Mouse (Mus musculus) midbrain, embryonic 10.5 days (tissue): ENCODE data around the gene Pink1. TPM values are rescaled to one million over a fixed set of nuclear protein-coding genes. Genes with fewer than 3 reads are reported as not detected.

Experiments used
- DNase-seq: peaks from one replicate; pipeline ENCODE4 v3.0.0-alpha.2; 2017; ENCODE audit warnings: low spot score
- H3K27ac ChIP-seq: fragments of 300-500 bp; sonication (generic); replicated peaks from 2 replicates; pipeline ENCODE4 v1.5.1; 2016; ENCODE audit warnings: mild to moderate bottlenecking
- H3K27me3 ChIP-seq: fragments of 300-500 bp; sonication (generic); 2 replicates; pipeline ENCODE4 v1.6.1; 2016; ENCODE audit warnings: low read depth, mild to moderate bottlenecking; ENCODE audit not compliant: poor library complexity, severe bottlenecking
- H3K36me3 ChIP-seq: fragments of 300-500 bp; sonication (generic); 2 replicates; pipeline ENCODE4 v1.6.1; 2016; ENCODE audit warnings: mild to moderate bottlenecking, moderate library complexity
- H3K4me1 ChIP-seq: fragments of 300-500 bp; sonication (generic); 2 replicates; pipeline ENCODE4 v1.6.1; 2016
- H3K4me3 ChIP-seq: fragments of 300-500 bp; sonication (generic); 2 replicates; pipeline ENCODE4 v1.5.1; 2016; ENCODE audit warnings: mild to moderate bottlenecking, moderate library complexity
- H3K9me3 ChIP-seq: fragments of 300-500 bp; sonication (generic); replicated peaks from 2 replicates; pipeline ENCODE4 v1.6.1; 2016; ENCODE audit warnings: mild to moderate bottlenecking
- WGBS: fragments of 180-500 bp; shearing (Covaris S2); methylation state at CpG from one replicate; pipeline ENCODE4 v1.1.7; 2016; 5-methylcytosine and 5-hydroxymethylcytosine counted together
- polyA plus RNA-seq: library from polyadenylated mRNA; unstranded; fragments of >200 nt; fragmentation: Nextera tagmentation; extraction: Ambion mirVana; gene quantifications from 2 replicates; pipeline ENCODE4 v1.2.1, GENCODE M21; 2016

The Pink1 gene
- polyA plus RNA-seq, 1 experiment from 2014 or later, result 30.5 TPM

DNA sequence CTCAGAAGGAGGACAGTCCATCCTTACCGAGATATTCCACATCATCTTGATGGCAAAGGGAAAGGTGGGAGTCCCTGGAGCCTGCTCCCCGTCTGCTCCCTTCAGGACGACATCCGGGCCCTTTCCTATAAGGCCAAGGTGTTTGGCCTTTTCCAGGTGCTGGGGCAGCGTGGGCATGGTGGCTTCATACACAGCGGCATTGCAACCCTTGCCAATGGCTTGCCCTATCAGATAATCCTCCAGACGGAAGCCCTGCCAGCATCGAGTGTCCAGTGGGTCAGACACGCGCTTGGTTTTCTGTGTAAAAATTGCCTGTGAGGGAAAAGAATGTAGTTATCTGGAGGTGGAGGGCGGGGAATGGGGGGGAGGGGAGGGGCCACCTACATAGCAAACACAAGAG lies 5.4 kb downstream of the Pink1 start:
- Histone ChIP-seq H3K27me3 (peaks cover 7% of the 10 kb centered on the region; the same call in 1 of the 2 replicates), H3K36me3 (peaks cover 22% of the 10 kb centered on the region), H3K27ac (no peak overlapping the region), H3K4me1 (peaks cover 39% of the 10 kb centered on the region), H3K9me3 (no peaks in the 10 kb centered on the region), H3K4me3 (no peak overlapping the region)
- 85% methylated on average over 11 of the region's 11 CpGs for WGBS
- no peak for DNase-seq

DNA sequence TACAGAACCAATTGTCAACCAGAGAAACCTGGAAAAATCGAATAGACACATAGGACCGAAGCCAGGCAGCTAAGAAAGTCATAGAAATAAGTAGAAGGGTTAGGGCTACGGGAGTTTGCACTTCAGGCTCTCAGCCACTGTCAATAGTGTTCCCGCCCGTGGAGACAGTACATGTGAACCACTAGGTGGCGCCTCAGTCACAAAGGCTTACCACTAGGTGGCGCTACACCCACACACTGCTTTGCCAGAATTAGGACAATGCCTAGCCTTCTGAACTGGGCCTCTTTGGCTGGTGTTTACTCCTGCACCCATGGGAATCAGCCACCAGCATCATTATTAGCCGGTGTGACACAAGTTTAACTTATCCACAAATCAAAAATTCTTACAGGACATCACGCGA lies 6.6 kb downstream of the Pink1 start:
- no peak overlapping the region for H3K4me3 ChIP-seq
- peaks cover 33% of the 10 kb centered on the region for H3K4me1 ChIP-seq
- H3K9me3 ChIP-seq, result no peaks in the 10 kb centered on the region
- peaks cover 7% of the 10 kb centered on the region; the same call in 1 of the 2 replicates for H3K27me3 ChIP-seq
- no peak overlapping the region for H3K27ac ChIP-seq
- H3K36me3 ChIP-seq, result peaks cover 34% of the 10 kb centered on the region
- WGBS, result 35% methylated on average over 10 of the region's 10 CpGs
- peak; percentile 83 for DNase-seq

DNA sequence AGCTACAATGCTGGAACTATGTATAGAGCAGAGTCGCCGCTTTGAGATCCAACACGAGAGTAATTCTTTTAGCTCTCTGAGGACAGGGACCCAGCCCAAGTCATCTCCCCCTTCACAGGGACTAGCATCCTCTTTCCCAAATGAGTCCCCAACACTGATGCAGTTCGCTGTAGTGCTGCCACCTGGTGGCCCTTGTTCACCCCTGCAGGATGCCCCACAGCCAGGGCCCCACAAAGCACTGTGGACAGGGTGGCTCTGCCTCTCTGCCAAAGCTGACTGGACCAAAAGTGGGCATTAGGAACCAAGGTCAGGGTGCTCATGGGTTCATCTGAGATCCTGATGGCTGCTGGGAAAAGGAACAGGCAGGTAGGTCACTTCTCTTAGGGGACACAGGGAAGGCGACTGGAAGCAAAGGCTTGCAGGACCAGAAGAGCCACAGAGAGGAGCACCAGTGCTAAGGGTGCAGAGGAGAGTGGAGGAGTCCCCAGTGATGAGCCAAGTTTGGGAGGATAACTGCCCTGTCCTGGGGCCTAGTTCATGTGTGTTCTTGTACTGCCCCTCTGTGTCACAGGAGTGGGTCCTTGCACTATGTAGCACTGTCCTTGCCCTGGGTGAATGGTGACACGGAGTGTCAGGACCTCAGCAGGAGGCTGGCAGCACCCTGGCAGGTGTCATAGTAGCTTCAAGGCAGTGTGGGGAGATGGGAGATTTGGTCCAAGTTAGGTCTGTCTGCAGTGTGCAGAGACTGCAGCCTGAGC lies 7.4 kb downstream of the Pink1 start:
- Histone ChIP-seq H3K27me3 (peaks cover 7% of the 10 kb centered on the region; the same call in 1 of the 2 replicates), H3K36me3 (peaks cover 42% of the 10 kb centered on the region), H3K4me1 (peaks cover 26% of the 10 kb centered on the region), H3K4me3 (no peak overlapping the region), H3K27ac (no peak overlapping the region), H3K9me3 (no peaks in the 10 kb centered on the region)
- DNase-seq, result peak; percentile 66
- 48% methylated on average over 6 of the region's 6 CpGs for WGBS

DNA sequence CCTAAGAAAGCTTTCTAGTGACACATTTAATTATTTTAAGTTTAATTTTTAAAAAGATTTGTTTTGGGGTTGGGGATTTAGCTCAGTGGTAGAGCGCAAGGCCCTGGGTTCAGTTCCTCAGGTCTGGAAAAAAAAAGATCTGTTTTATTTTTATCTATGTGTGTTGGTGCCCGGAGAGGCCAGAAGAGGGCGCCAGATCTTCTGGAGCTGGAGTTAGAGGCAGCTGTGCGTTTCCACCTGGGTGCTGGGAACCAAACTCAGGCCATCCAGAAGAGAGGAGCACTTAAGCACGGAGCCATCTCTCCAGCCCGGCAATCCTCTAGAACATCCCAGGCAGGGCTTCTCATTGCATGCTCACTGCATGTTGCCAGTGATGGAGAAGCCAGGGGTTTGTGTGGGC lies 9.7 kb downstream of the Pink1 start:
- Histone ChIP-seq H3K4me3 (no peak overlapping the region), H3K9me3 (no peaks in the 10 kb centered on the region), H3K27ac (no peak overlapping the region), H3K36me3 (peaks cover 65% of the 10 kb centered on the region), H3K27me3 (peaks cover 7% of the 10 kb centered on the region; the same call in 1 of the 2 replicates), H3K4me1 (peaks cover 8% of the 10 kb centered on the region)
- DNase-seq, result no peak
- 92% methylated on average over 6 of the region's 6 CpGs for WGBS

DNA sequence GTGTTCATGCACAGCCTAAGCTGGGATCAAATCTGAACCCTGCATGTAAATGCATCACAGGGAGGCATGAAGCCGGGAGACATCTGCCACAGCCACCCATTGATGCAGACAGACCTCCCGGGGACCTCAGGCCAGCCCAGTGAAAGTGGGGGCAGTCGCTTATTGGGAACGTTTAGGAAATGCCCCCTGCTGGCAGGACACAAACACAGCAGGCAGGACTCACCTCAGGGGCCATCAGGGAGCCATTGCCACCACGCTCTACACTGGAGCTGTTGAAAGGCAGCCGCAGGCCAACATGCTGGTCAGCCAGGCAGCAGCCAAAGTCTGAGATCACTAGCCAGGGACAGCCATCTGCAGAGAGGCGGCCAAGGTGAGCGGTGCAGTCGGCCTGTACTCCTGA lies 10.3 kb downstream of the Pink1 start:
- 74% methylated on average over 9 of the region's 9 CpGs for WGBS
- H3K27ac ChIP-seq, result no peak overlapping the region
- DNase-seq, result no peak
- peaks cover 6% of the 10 kb centered on the region for H3K4me1 ChIP-seq
- H3K36me3 ChIP-seq, result peaks cover 71% of the 10 kb centered on the region
- H3K9me3 ChIP-seq, result no peaks in the 10 kb centered on the region
- no peak overlapping the region for H3K4me3 ChIP-seq
- H3K27me3 ChIP-seq, result peaks cover 3% of the 10 kb centered on the region; the same call in 1 of the 2 replicates

DNA sequence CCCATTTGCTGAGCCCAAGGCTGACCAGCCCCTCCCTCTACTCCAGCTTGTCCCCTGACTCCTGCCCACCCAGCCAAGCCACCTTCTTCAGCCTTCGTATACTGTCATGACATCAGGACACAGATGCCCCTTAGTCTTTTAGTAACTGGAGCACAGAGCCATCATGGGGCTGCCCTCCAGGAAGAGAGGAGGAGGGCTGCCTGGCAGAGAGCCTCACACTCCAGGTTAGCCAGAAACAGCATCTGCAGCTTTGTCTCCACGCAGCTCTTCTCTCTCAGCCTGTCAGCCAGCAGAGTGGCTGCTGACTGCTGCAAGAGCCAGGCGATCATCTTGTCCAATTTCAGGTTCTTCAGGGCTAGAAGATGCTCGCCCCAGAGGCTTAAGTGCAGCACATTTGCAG lies 12.3 kb downstream of the Pink1 start:
- no peaks in the 10 kb centered on the region for H3K27me3 ChIP-seq
- 85% methylated on average over 4 of the region's 4 CpGs for WGBS
- no peak overlapping the region for H3K4me3 ChIP-seq
- H3K27ac ChIP-seq, result no peak overlapping the region
- H3K36me3 ChIP-seq, result peaks cover 91% of the 10 kb centered on the region
- H3K9me3 ChIP-seq, result no peaks in the 10 kb centered on the region
- H3K4me1 ChIP-seq, result peaks cover 3% of the 10 kb centered on the region; the same call in 1 of the 2 replicates
- no peak for DNase-seq

DNA sequence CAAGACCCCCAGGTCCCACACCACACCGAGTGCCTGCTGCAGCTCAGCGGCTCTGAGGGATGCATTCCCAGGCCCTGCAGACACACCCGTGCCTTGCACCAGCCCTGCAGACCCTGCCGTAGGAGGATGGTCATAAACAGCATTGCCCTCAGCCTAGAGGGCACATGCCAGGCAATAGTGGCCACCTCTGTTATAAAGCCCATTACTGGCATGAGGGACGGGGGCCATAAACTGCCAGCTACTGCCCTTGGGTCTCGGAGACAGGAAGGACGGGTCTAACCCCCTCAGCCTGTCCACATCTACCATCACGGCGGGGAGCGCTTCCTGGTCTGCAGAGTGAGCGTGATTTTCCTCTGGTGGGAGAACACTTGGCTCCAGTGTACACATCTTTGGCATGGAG lies 13.1 kb downstream of the Pink1 start:
- no peak for DNase-seq
- Histone ChIP-seq H3K4me3 (no peak overlapping the region), H3K4me1 (peaks cover 3% of the 10 kb centered on the region; the same call in 1 of the 2 replicates), H3K36me3 (peaks cover 99% of the 10 kb centered on the region), H3K27ac (no peak overlapping the region), H3K27me3 (no peaks in the 10 kb centered on the region), H3K9me3 (no peaks in the 10 kb centered on the region)
- whole genome bisulfite sequencing, result 92% methylated on average over 11 of the region's 11 CpGs

DNA sequence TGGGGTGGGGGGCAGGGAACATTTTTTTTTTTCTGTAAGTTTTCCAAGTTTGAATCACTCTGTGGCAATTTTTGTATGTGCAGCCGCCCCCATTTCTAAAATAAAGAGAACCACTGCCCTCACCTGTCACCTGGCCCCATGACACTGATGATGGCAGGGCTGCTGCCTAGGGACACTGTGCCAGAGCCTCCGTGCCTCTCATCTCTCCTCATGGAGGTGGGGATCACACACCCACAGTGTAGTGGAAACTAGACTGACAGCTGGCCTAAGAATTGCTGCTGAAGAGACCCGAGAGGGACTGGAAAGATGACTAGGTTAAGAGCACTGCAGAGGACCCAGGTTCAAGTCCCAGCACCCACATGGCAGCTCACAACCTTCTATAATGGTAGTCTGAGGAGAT lies 14.0 kb downstream of the Pink1 start:
- no peak overlapping the region for H3K4me3 ChIP-seq
- H3K9me3 ChIP-seq, result no peaks in the 10 kb centered on the region
- DNase-seq, result no peak
- peaks cover 100% of the 10 kb centered on the region for H3K36me3 ChIP-seq
- H3K27ac ChIP-seq, result no peak overlapping the region
- 88% methylated on average over 3 of the region's 3 CpGs for WGBS
- no peaks in the 10 kb centered on the region for H3K27me3 ChIP-seq
- H3K4me1 ChIP-seq, result peaks cover 3% of the 10 kb centered on the region; the same call in 1 of the 2 replicates

DNA sequence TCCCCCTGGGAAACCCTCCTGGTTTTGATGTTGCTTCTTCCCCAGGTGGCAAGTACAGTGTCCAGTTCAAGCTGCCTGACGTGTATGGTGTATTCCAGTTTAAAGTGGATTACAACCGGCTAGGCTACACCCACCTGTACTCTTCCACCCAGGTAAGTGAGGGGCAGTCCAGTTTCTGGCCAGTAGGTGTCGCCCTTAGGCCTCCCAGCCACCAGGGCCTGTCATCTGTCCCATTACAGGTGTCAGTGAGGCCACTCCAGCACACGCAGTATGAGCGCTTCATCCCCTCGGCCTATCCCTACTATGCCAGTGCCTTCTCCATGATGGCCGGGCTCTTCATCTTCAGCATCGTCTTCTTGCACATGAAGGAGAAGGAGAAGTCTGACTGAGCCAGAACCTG lies 14.5 kb downstream of the Pink1 start:
- DNase-seq, result no peak
- 73% methylated on average over 8 of the region's 8 CpGs for WGBS
- no peaks in the 10 kb centered on the region for H3K27me3 ChIP-seq
- no peaks in the 10 kb centered on the region for H3K9me3 ChIP-seq
- H3K27ac ChIP-seq, result no peak overlapping the region
- H3K4me3 ChIP-seq, result no peak overlapping the region
- H3K36me3 ChIP-seq, result peaks cover 100% of the 10 kb centered on the region
- H3K4me1 ChIP-seq, result peaks cover 3% of the 10 kb centered on the region

DNA sequence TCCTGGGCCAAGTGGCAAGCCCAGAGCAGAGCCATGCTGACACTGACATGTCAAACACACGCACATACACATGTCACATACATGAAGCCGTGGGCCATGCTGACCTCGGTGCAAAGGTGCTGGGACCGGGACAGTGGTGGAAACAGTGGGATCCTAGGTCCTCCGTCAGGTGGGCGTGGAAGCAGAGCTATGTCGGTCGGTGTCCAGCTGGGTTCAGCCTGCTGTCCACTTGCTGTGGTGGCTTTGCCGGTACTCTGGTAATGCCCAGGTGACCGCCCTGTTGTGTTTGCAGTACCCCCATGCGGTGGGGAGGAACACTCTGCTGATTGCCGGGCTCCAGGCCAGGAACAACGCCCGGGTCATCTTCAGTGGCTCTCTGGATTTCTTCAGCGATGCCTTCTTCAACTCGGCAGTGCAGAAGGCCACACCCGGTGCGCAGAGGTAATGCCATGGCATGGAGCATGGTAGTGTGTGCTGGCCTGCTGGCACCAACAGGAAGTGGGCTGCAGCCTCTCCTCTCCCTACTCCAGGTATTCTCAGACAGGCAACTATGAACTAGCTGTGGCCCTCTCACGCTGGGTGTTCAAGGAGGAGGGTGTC lies 15.7 kb downstream of the Pink1 start:
- Histone ChIP-seq H3K4me1 (peaks cover 8% of the 10 kb centered on the region), H3K36me3 (peaks cover 91% of the 10 kb centered on the region), H3K27ac (no peak overlapping the region), H3K9me3 (no peaks in the 10 kb centered on the region), H3K27me3 (no peaks in the 10 kb centered on the region), H3K4me3 (no peak overlapping the region)
- no peak for DNase-seq
- WGBS, result 96% methylated on average over 19 of the region's 19 CpGs

DNA sequence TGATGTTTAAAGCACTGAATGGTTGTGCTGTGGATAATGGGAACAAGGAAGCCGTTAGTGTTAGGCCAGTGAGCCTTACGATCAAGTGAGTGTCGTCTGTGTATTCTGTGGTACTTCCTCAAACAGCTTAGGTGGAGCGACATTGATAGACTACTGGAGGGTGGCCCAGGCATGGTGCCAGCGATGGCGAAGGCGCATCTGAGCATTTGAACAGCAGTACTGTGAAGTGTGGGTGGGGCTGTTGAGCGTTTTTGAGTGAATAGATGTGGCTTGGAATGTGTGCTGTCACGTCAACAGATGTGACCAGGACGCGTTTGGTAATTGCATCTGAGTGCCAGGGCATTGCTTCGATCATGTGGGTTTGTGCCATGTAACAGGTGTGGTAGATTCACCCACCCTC lies 18.4 kb downstream of the Pink1 start:
- 94% methylated on average over 12 of the region's 12 CpGs for WGBS
- Histone ChIP-seq H3K36me3 (peaks cover 64% of the 10 kb centered on the region), H3K4me3 (no peak overlapping the region), H3K4me1 (peaks cover 32% of the 10 kb centered on the region), H3K27ac (no peak overlapping the region), H3K9me3 (no peaks in the 10 kb centered on the region), H3K27me3 (no peaks in the 10 kb centered on the region)
- no peak for DNase-seq

DNA sequence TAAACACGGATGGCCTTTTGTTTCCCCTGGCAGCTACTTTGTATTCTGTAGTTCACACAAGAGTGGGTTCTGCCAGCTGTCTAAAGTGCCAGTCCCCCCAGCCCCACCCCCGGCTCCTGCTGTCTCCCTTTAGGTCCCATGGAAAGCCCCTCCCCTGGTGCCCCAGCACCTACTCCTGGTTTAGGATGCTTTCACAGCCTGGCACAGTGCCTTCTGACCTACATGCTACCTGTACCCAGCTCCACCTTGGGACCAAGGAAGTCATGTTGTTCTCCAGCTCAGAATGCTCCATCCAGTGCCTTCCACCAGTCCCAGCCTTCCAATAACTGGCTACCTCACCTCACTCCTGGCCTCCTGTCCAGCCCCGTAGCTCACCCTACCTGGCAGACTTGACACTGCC lies 19.1 kb downstream of the Pink1 start:
- DNase-seq, result no peak
- Histone ChIP-seq H3K27me3 (no peaks in the 10 kb centered on the region), H3K36me3 (peaks cover 57% of the 10 kb centered on the region), H3K9me3 (no peaks in the 10 kb centered on the region), H3K4me1 (peaks cover 32% of the 10 kb centered on the region), H3K4me3 (no peak overlapping the region), H3K27ac (no peak overlapping the region)
- 89% methylated on average over 3 of the region's 3 CpGs for WGBS

DNA sequence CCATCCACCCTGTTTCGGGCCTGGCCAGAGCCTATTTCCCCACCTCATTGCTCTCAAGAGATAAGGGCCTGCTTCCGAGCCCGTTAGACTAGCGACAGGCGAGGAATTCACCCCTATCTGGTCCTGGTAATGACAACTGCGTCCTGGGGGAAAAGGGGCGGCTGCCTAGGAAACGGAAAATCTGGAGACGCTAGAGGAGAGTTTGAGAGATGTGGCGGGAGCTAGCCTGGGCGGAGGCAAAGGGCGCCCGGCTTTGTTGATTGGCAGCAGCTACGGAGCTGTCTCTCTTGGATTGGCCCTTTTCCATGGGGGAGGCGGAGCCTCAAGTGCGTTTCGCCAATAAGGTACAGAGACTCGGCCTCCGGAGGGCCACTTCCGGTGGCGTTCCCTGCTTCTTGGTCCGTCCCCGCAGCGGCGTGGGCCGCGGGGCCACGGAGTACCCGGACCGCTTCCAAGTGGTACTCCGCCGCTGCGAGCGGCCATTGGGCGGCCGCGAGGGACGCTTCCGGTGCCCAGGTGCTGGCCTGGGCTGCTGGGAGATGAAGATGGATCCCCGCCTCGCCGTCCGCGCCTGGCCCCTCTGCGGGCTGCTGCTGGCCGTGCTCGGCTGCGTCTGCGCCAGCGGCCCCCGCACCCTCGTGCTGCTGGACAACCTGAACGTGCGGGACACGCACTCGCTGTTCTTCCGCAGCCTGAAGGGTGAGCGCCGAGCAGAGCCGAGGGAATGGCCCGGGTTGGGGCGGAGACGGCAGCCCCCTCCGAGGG lies 21.6 kb downstream of the Pink1 start, which contains the start of gene Ddost:
Gene Ddost, plus strand, starts transcription at position 391 of the 765 bp plus-strand sequence.
- Histone ChIP-seq H3K27ac (peak within 1 kb of the TSS; percentile 94), H3K4me1 (peaks cover 32% of the 10 kb centered on the region), H3K36me3 (peaks cover 32% of the 10 kb centered on the region), H3K27me3 (no peaks in the 10 kb centered on the region), H3K9me3 (no peaks in the 10 kb centered on the region), H3K4me3 (peak within 1 kb of the TSS; percentile 99)
- DNase-seq, result peak; percentile 98
- under 1% methylated on average over 64 of the region's 64 CpGs for WGBS
